Mouse (Mus musculus) hindbrain, embryonic 14.5 days (tissue): ENCODE measurements around the gene Itch. TPM values are rescaled to one million over a fixed set of nuclear protein-coding genes. Genes with fewer than 3 reads are reported as not detected.
A peak's percentile ranks its signal among the peaks of the same experiment; 100 is the strongest.
"Not testable (repeated sequence)": the region's sequence is repeated elsewhere in the genome, so short reads cannot be mapped to it uniquely, and the experiment has no call there.

Experiments
- ATAC-seq: fragments of 200-750 bp; cut with Nextera tagmentation; 2 replicates; pipeline ENCODE4 v1.8.0; 2017; ENCODE audit warnings: moderate number of reproducible peaks, mild to moderate bottlenecking, moderate TSS enrichment, moderate library complexity; ENCODE audit not compliant: low FRiP score
- DNase-seq: peaks from one replicate; pipeline ENCODE4 v3.0.0-alpha.2; 2015; ENCODE audit warnings: low spot score
- H3K27ac ChIP-seq: fragments of 300-500 bp; sonication (generic); 2 replicates; pipeline ENCODE4 v1.5.1; 2014; ENCODE audit warnings: mild to moderate bottlenecking, moderate library complexity
- H3K27me3 ChIP-seq: fragments of 300-500 bp; sonication (generic); 2 replicates; pipeline ENCODE4 v1.6.1; 2014; ENCODE audit warnings: mild to moderate bottlenecking, low read length, mixed read lengths; ENCODE audit not compliant: control insufficient read depth, insufficient read depth
- H3K36me3 ChIP-seq: fragments of 300-500 bp; sonication (generic); replicated peaks from 2 replicates; pipeline ENCODE4 v1.6.1; 2014; ENCODE audit not compliant: control insufficient read depth, insufficient read depth
- H3K4me1 ChIP-seq: fragments of 300-500 bp; sonication (generic); replicated peaks from 2 replicates; pipeline ENCODE4 v1.6.1; 2014; ENCODE audit warnings: antibody characterized with exemption, low read length, mixed read lengths; ENCODE audit not compliant: control insufficient read depth, insufficient read depth
- H3K4me2 ChIP-seq: fragments of 300-500 bp; sonication (generic); replicated peaks from 2 replicates; pipeline ENCODE4 v1.6.1; 2014; ENCODE audit warnings: mild to moderate bottlenecking, moderate library complexity
- H3K4me3 ChIP-seq: fragments of 300-500 bp; sonication (generic); replicated peaks from 2 replicates; pipeline ENCODE4 v1.5.1; 2014; ENCODE audit warnings: mild to moderate bottlenecking, low read length
- H3K9ac ChIP-seq: fragments of 300-500 bp; sonication (generic); 2 replicates; pipeline ENCODE4 v1.6.1; 2014
- H3K9me3 ChIP-seq: fragments of 300-500 bp; sonication (generic); 2 replicates; pipeline ENCODE4 v1.6.1; 2016; ENCODE audit warnings: low read length; ENCODE audit not compliant: control insufficient read depth
- WGBS: fragments of 180-500 bp; shearing (Covaris S2); extraction: QIAGEN DNeasy Blood & Tissue Kit; methylation state at CpG from one replicate; pipeline ENCODE4 v1.1.7; 2014; 5-methylcytosine and 5-hydroxymethylcytosine counted together
- polyA plus RNA-seq: library from polyadenylated mRNA; unstranded; fragments of >200 nt; fragmentation: Nextera tagmentation; extraction: Ambion mirVana; gene quantifications from 2 replicates; pipeline ENCODE4 v1.2.1, GENCODE M21; 2014

The Itch gene
- polyA plus RNA-seq, 1 experiment from 2014 or later = 37.1 TPM

- WGBS = 95% methylated on average over 5 of the region's 5 CpGs
- Histone ChIP-seq H3K4me2 (no peak overlapping the region), H3K36me3 (peaks cover 80% of the 10 kb centered on the region), H3K4me3 (no peak overlapping the region), H3K9me3 (no peaks in the 10 kb centered on the region), H3K4me1 (peaks cover 8% of the 10 kb centered on the region), H3K9ac (no peak overlapping the region), H3K27me3 (no peaks in the 10 kb centered on the region), H3K27ac (no peak overlapping the region)
- ATAC-seq (no peak), DNase-seq (no peak)
Measured at GRCm38 (mm10) chr2:155140986-155141385, 7.7 kb downstream of the Itch start.

- Histone ChIP-seq H3K27me3 (no peaks in the 10 kb centered on the region), H3K4me3 (no peak overlapping the region), H3K9me3 (0 out of 2 replicates have a peak, but pooled peaks cover 6% of the 10 kb centered on the region), H3K27ac (no peak overlapping the region), H3K36me3 (peaks cover 91% of the 10 kb centered on the region), H3K4me1 (no peaks in the 10 kb centered on the region), H3K4me2 (no peak overlapping the region), H3K9ac (no peak overlapping the region)
- DNase-seq = no peak
- no peak for ATAC-seq
Measured at GRCm38 (mm10) chr2:155142025-155142555, 8.8 kb downstream of the Itch start.

- H3K4me2 ChIP-seq, H3K4me3 ChIP-seq, H3K9ac ChIP-seq, ATAC-seq, H3K4me1 ChIP-seq, DNase-seq, H3K9me3 ChIP-seq, H3K27me3 ChIP-seq, H3K27ac ChIP-seq: not testable (repeated sequence)
- peaks cover 36% of the 10 kb centered on the region for H3K36me3 ChIP-seq
Measured at GRCm38 (mm10) chr2:155149296-155149695, 16.0 kb downstream of the Itch start.

GRCm38 (mm10) chr2:155207419-155207818 is 74.1 kb downstream of the Itch start:
- Histone ChIP-seq H3K36me3 (peaks cover 88% of the 10 kb centered on the region), H3K4me2 (no peak overlapping the region), H3K9me3 (no peaks in the 10 kb centered on the region), H3K9ac (no peak overlapping the region), H3K27ac (no peak overlapping the region), H3K4me1 (no peaks in the 10 kb centered on the region), H3K4me3 (no peak overlapping the region), H3K27me3 (no peaks in the 10 kb centered on the region)
- peak; percentile 31 for DNase-seq
- ATAC-seq = no peak
- 67% methylated on average over 2 of the region's 2 CpGs for WGBS

GRCm38 (mm10) chr2:155223145-155223544 is 89.8 kb downstream of the Itch start:
- Histone ChIP-seq H3K4me3 (no peak overlapping the region), H3K9me3 (no peaks in the 10 kb centered on the region)

GRCm38 (mm10) chr2:155224721-155225120 is 91.4 kb downstream of the Itch start:
- Histone ChIP-seq H3K9me3 (no peaks in the 10 kb centered on the region), H3K27me3 (no peaks in the 10 kb centered on the region), H3K4me3 (no peak overlapping the region), H3K27ac (no peak overlapping the region), H3K9ac (no peak overlapping the region), H3K4me2 (no peak overlapping the region), H3K4me1 (no peaks in the 10 kb centered on the region), H3K36me3 (peaks cover 84% of the 10 kb centered on the region)
- WGBS = 94% methylated on average over 7 of the region's 7 CpGs
- no peak for DNase-seq
- ATAC-seq = no peak

More at GRCm38 (mm10) chr2:155223145-155223544, 89.8 kb downstream of the Itch start:
- H3K4me2 ChIP-seq = no peak overlapping the region
- WGBS = 88% methylated on average over 2 of the region's 2 CpGs
- no peak overlapping the region for H3K27ac ChIP-seq
- no peaks in the 10 kb centered on the region for H3K27me3 ChIP-seq
- no peaks in the 10 kb centered on the region for H3K4me1 ChIP-seq
- H3K9ac ChIP-seq = no peak overlapping the region
- DNase-seq (no peak), ATAC-seq (no peak)
- peaks cover 92% of the 10 kb centered on the region for H3K36me3 ChIP-seq

- peak overlapping the region; percentile 88 for H3K27ac ChIP-seq
- peak overlapping the region; percentile 86 for H3K4me2 ChIP-seq
- H3K9ac ChIP-seq = peak overlapping the region; percentile 84
- H3K36me3 ChIP-seq = 0 out of 2 replicates have a peak, but pooled peaks cover under 1% of the 10 kb centered on the region
- H3K4me3 ChIP-seq = peak overlapping the region; percentile 74
- WGBS = 8% methylated on average over 13 of the region's 13 CpGs
- H3K27me3 ChIP-seq = no peaks in the 10 kb centered on the region
- ATAC-seq = peak; percentile 82
- H3K4me1 ChIP-seq = peaks cover 28% of the 10 kb centered on the region
- no peak for DNase-seq
- H3K9me3 ChIP-seq = no peaks in the 10 kb centered on the region
Measured at GRCm38 (mm10) chr2:155235746-155236361, 102.5 kb downstream of the Itch start.

GRCm38 (mm10) chr2:155236362-155236992 is 103.2 kb downstream of the Itch start, which contains the start of gene Dynlrb1:
Gene Dynlrb1, plus strand, starts transcription at chr2:155236533.
- under 1% methylated on average over 50 of the region's 50 CpGs for WGBS
- Histone ChIP-seq H3K27ac (peak within 1 kb of the TSS; percentile 88), H3K4me3 (peak within 1 kb of the TSS; percentile 74), H3K4me2 (peak within 1 kb of the TSS; percentile 86), H3K9me3 (no peaks in the 10 kb centered on the region), H3K36me3 (no peaks in the 10 kb centered on the region), H3K9ac (peak within 1 kb of the TSS; percentile 84), H3K27me3 (no peaks in the 10 kb centered on the region), H3K4me1 (peaks cover 28% of the 10 kb centered on the region)
- peak; percentile 99 for DNase-seq
- ATAC-seq = peak; percentile 99

GRCm38 (mm10) chr2:155237276-155237675 is 104.0 kb downstream of the Itch start:
- Histone ChIP-seq H3K9me3 (no peaks in the 10 kb centered on the region), H3K27ac (peak overlapping the region; percentile 88; the same call in 1 of the 2 replicates), H3K9ac (peak overlapping the region; percentile 84), H3K4me1 (peaks cover 28% of the 10 kb centered on the region), H3K27me3 (no peaks in the 10 kb centered on the region), H3K4me3 (peak overlapping the region; percentile 74), H3K4me2 (peak overlapping the region; percentile 86), H3K36me3 (0 out of 2 replicates have a peak, but pooled peaks cover 2% of the 10 kb centered on the region)
- DNase-seq (no peak), ATAC-seq (no peak)
- 19% methylated on average over 4 of the region's 4 CpGs for WGBS
